Mouse (Mus musculus): ENCODE results near the gene Wasf3. TPM values are rescaled to one million over a fixed set of nuclear protein-coding genes. Genes with fewer than 3 reads are reported as not detected.

The Wasf3 gene
- polyA plus RNA-seq, 1 experiment from 2014 or later, result 1.9 TPM

DNA sequence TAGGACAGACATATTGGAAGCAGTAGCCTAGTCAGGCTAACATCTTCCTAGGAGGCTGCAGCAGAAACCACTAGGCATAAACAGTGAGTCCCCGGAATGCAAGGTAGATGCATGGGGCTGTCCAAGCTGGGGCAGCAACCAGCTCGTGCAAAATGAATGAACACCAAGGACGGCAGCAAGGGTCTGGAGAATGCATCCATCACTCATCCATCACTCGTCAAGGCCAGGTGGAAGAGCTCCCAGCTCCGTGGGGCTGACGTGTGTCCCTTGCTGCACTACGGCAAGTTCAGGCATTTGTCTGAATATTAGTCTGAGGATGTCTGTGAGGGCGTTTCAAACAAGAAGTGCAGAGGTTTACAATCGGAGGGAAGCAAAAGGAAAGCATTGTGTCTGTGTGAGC is 22.1 kb upstream of the Wasf3 start:
- Histone ChIP-seq H3K4me1 (ENCODE audit: control insufficient read depth, insufficient read depth, low read length) (no peaks in the 10 kb centered on the region), H3K27me3 (ENCODE audit: control insufficient read depth, insufficient read depth, low read length) (no peaks in the 10 kb centered on the region), H3K4me2 (ENCODE audit: low read depth, low read length) (no peak overlapping the region), H3K9ac (ENCODE audit: low read length) (no peak overlapping the region), H3K9me3 (replicated peaks; ENCODE audit: control insufficient read depth, low read length) (no peaks in the 10 kb centered on the region), H3K27ac (ENCODE audit: low read length) (no peak overlapping the region), H3K36me3 (ENCODE audit: control insufficient read depth, insufficient read depth, low read length) (no peaks in the 10 kb centered on the region), H3K4me3 (replicated peaks; ENCODE audit: low read length) (no peak overlapping the region)
- ATAC-seq (ENCODE audit: insufficient read depth, low FRiP score), result no peak
- 80% methylated on average over 9 of the region's 9 CpGs for WGBS

DNA sequence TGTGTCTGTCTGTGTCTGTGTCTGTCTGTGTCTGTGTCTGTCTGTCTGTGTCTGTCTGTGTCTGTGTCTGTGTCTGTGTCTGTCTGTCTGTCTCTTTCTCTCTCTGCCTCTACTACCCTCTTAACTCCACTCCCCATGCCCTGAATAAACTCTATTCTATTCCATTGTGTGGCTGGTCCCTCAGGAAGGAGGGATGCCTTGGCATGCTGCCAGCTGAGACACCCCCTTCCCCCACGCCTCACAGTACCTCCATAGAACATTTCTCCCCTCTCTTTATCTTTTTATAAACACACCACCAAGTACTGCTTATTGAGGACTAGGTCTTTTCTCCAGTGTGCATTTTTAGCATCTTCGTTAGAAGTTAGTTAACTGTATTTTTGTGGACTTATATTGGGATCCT is 16.4 kb upstream of the Wasf3 start:
- Histone ChIP-seq H3K4me2 (ENCODE audit: low read depth, low read length) (no peak overlapping the region), H3K27ac (ENCODE audit: low read length) (no peak overlapping the region), H3K9me3 (replicated peaks; ENCODE audit: control insufficient read depth, low read length) (no peaks in the 10 kb centered on the region), H3K4me3 (replicated peaks; ENCODE audit: low read length) (no peak overlapping the region), H3K36me3 (ENCODE audit: control insufficient read depth, insufficient read depth, low read length) (no peaks in the 10 kb centered on the region), H3K27me3 (ENCODE audit: control insufficient read depth, insufficient read depth, low read length) (no peaks in the 10 kb centered on the region), H3K9ac (ENCODE audit: low read length) (no peak overlapping the region), H3K4me1 (ENCODE audit: control insufficient read depth, insufficient read depth, low read length) (no peaks in the 10 kb centered on the region)
- ATAC-seq (ENCODE audit: insufficient read depth, low FRiP score), result no peak
- 59% methylated on average over 2 of the region's 2 CpGs for WGBS

DNA sequence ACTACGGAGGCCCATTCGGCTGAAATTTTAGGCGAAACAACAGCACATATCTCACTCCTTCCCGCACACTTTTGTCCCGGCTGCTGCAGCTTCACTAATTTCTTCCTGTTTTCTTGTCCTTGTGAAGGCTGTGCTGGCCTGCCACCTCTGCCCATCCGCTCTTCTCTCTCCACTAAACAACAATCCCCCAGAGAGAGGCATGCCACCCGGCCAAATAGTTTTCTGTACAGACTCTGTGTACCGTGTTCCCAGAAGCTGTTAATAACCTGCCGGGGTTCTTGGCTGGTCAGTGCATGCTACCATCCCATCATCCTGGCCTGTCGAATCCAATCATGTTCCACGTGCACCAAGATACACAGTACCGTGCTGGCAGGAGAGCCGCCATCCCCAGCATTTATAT is 15.8 kb upstream of the Wasf3 start:
- H3K27me3 ChIP-seq (ENCODE audit: control insufficient read depth, insufficient read depth, low read length), result no peaks in the 10 kb centered on the region
- H3K4me2 ChIP-seq (ENCODE audit: low read depth, low read length), result no peak overlapping the region
- WGBS, result 87% methylated on average over 13 of the region's 13 CpGs
- ATAC-seq (ENCODE audit: insufficient read depth, low FRiP score), result no peak
- H3K36me3 ChIP-seq (ENCODE audit: control insufficient read depth, insufficient read depth, low read length), result no peaks in the 10 kb centered on the region
- no peaks in the 10 kb centered on the region for H3K9me3 ChIP-seq (replicated peaks; ENCODE audit: control insufficient read depth, low read length)
- H3K4me1 ChIP-seq (ENCODE audit: control insufficient read depth, insufficient read depth, low read length), result no peaks in the 10 kb centered on the region
- H3K27ac ChIP-seq (ENCODE audit: low read length), result no peak overlapping the region
- no peak overlapping the region for H3K9ac ChIP-seq (ENCODE audit: low read length)
- H3K4me3 ChIP-seq (replicated peaks; ENCODE audit: low read length), result no peak overlapping the region

DNA sequence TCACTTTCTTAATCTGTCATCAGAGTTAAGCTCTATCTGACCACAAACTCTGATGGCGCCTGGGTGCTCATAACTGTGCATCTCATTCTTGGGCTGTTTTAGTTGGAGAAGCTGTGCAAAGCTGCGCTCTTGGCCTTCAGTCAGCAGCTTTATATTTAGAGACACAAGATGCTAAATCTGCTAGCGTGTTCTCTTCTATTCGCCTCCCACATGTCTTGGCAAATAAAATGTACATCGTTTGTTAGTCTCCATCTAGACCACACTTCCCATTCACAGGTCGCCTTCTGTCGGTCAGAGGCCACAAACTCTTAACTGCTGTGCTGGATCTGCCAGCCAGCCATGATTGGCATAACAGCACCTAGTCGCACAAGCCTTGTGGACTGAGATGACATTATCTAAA is 14.0 kb upstream of the Wasf3 start:
- no peaks in the 10 kb centered on the region for H3K4me1 ChIP-seq (ENCODE audit: control insufficient read depth, insufficient read depth, low read length)
- H3K27me3 ChIP-seq (ENCODE audit: control insufficient read depth, insufficient read depth, low read length), result no peaks in the 10 kb centered on the region
- no peak overlapping the region for H3K4me2 ChIP-seq (ENCODE audit: low read depth, low read length)
- no peak overlapping the region for H3K4me3 ChIP-seq (replicated peaks; ENCODE audit: low read length)
- H3K27ac ChIP-seq (ENCODE audit: low read length), result no peak overlapping the region
- ATAC-seq (ENCODE audit: insufficient read depth, low FRiP score), result no peak
- H3K9ac ChIP-seq (ENCODE audit: low read length), result no peak overlapping the region
- H3K9me3 ChIP-seq (replicated peaks; ENCODE audit: control insufficient read depth, low read length), result no peaks in the 10 kb centered on the region
- WGBS, result 86% methylated on average over 8 of the region's 8 CpGs
- H3K36me3 ChIP-seq (ENCODE audit: control insufficient read depth, insufficient read depth, low read length), result no peaks in the 10 kb centered on the region

DNA sequence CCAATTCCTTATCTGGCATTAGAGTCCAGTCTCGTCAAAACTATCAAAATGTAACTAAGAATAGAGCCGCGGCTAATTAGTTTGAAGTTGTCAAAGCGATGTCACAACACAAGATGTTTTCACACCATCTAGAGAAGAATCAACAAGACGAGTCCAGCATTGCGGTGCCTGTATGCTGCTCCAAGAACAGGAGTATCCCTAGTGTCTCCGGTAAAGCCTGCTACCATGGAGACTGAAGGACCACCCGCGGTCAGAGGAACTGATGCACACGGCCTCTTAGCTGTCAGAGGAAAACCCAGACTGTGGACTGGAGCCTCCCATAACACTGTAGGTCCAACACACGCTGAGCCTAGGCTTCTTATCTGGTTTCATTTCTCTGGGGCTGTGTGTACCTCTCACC is 11.5 kb upstream of the Wasf3 start:
- Histone ChIP-seq H3K27me3 (ENCODE audit: control insufficient read depth, insufficient read depth, low read length) (no peaks in the 10 kb centered on the region), H3K9ac (ENCODE audit: low read length) (no peak overlapping the region), H3K36me3 (ENCODE audit: control insufficient read depth, insufficient read depth, low read length) (no peaks in the 10 kb centered on the region), H3K4me1 (ENCODE audit: control insufficient read depth, insufficient read depth, low read length) (no peaks in the 10 kb centered on the region), H3K9me3 (replicated peaks; ENCODE audit: control insufficient read depth, low read length) (no peaks in the 10 kb centered on the region), H3K4me2 (ENCODE audit: low read depth, low read length) (no peak overlapping the region), H3K27ac (ENCODE audit: low read length) (no peak overlapping the region), H3K4me3 (replicated peaks; ENCODE audit: low read length) (no peak overlapping the region)
- WGBS, result 82% methylated on average over 11 of the region's 11 CpGs
- ATAC-seq (ENCODE audit: insufficient read depth, low FRiP score), result no peak

DNA sequence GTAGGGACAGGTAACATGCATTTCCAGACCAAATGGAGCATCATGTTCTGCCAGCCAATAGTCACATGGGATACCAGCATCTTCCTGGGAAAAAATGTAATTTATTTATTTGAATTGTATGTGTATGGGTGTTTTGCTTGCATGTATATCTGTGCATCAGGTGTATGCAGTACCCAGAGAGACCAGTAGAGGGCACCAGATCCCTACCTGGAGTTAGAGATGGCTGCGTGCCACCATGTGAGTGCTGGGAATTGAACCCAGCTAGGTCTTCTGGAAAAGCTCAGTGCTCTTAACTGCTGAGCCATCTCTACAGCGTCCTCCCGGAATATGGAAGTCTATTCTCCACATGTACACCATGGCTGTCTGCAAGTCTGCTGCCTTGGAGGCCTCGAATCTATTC is 8.2 kb upstream of the Wasf3 start:
- H3K9me3 ChIP-seq (replicated peaks; ENCODE audit: control insufficient read depth, low read length), result no peaks in the 10 kb centered on the region
- no peak overlapping the region for H3K27ac ChIP-seq (ENCODE audit: low read length)
- no peaks in the 10 kb centered on the region for H3K4me1 ChIP-seq (ENCODE audit: control insufficient read depth, insufficient read depth, low read length)
- no peak overlapping the region for H3K9ac ChIP-seq (ENCODE audit: low read length)
- H3K36me3 ChIP-seq (ENCODE audit: control insufficient read depth, insufficient read depth, low read length), result no peaks in the 10 kb centered on the region
- no peaks in the 10 kb centered on the region for H3K27me3 ChIP-seq (ENCODE audit: control insufficient read depth, insufficient read depth, low read length)
- 85% methylated on average over 4 of the region's 4 CpGs for WGBS
- no peak overlapping the region for H3K4me2 ChIP-seq (ENCODE audit: low read depth, low read length)
- H3K4me3 ChIP-seq (replicated peaks; ENCODE audit: low read length), result no peak overlapping the region
- ATAC-seq (ENCODE audit: insufficient read depth, low FRiP score), result no peak

DNA sequence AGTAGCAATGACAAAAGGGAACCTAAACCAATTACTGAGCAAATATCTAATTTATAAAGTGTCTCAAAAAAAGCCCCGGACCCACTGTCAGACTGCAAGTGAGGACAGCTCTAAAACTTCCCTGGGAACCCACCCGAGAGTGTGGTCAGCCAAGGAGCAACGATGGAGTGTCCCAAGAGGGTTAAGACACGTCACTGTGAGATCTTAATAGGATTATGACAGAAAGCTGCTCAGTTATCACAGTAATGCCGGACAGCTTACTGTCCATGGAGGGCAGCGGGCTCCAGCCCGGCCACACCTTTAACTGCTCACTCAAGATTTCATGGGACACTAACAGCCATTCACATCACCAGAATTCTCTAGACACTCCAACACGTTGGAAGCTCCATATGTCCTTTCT is 4.7 kb upstream of the Wasf3 start:
- Histone ChIP-seq H3K9me3 (replicated peaks; ENCODE audit: control insufficient read depth, low read length) (no peaks in the 10 kb centered on the region), H3K36me3 (ENCODE audit: control insufficient read depth, insufficient read depth, low read length) (no peaks in the 10 kb centered on the region), H3K27me3 (ENCODE audit: control insufficient read depth, insufficient read depth, low read length) (0 out of 2 replicates have a peak, but pooled peaks cover under 1% of the 10 kb centered on the region), H3K4me1 (ENCODE audit: control insufficient read depth, insufficient read depth, low read length) (no peaks in the 10 kb centered on the region), H3K4me2 (ENCODE audit: low read depth, low read length) (no peak overlapping the region), H3K4me3 (replicated peaks; ENCODE audit: low read length) (no peak overlapping the region), H3K27ac (ENCODE audit: low read length) (no peak overlapping the region), H3K9ac (ENCODE audit: low read length) (no peak overlapping the region)
- WGBS, result 78% methylated on average over 8 of the region's 8 CpGs
- ATAC-seq (ENCODE audit: insufficient read depth, low FRiP score), result no peak

DNA sequence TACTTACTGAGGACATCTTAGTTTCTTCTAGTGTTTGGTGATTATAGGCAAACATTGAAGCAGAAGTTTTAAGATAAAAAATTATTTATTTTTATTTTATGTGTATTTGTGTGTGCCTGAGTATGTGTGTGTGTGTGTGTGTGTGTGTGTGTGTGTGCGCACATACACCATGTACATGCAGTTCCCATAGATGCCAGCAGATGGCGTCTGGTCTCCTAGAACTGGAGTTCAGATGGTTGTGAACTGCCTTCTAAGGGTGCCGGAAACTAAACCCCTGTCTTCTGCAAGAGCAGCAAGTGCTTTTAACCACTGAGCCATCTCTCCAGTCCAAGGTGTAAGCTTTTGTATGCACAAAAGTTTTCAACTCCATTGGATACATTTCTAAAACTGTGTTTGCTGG is 2.5 kb upstream of the Wasf3 start:
- no peak overlapping the region for H3K27ac ChIP-seq (ENCODE audit: low read length)
- H3K9me3 ChIP-seq (replicated peaks; ENCODE audit: control insufficient read depth, low read length), result peaks cover 5% of the 10 kb centered on the region; the same call in 1 of the 2 replicates
- 0 out of 2 replicates have a peak, but pooled peaks cover 4% of the 10 kb centered on the region for H3K27me3 ChIP-seq (ENCODE audit: control insufficient read depth, insufficient read depth, low read length)
- no peak overlapping the region for H3K4me2 ChIP-seq (ENCODE audit: low read depth, low read length)
- 77% methylated on average over 3 of the region's 3 CpGs for WGBS
- ATAC-seq (ENCODE audit: insufficient read depth, low FRiP score), result no peak
- no peak overlapping the region for H3K9ac ChIP-seq (ENCODE audit: low read length)
- no peaks in the 10 kb centered on the region for H3K36me3 ChIP-seq (ENCODE audit: control insufficient read depth, insufficient read depth, low read length)
- H3K4me3 ChIP-seq (replicated peaks; ENCODE audit: low read length), result no peak overlapping the region
- H3K4me1 ChIP-seq (ENCODE audit: control insufficient read depth, insufficient read depth, low read length), result no peaks in the 10 kb centered on the region

DNA sequence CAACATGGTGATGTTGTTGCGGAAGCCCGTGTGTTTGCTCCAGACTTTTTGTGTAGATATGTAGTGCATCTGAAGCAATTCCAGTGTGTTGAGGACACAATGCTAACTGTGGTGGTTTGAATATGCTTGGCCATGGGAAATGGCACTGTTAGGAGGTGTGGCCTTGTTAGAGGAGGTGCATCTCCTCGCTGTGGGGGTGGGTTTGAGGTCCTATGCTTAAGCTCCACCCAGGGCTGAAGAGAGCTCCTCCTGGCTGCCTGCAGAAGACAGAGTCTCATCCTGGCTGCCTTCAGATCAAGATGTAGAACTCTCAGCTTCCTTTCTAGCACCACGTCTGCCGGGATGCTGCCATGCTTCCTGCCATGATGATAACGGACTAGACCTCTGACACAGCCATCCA is 1.4 kb upstream of the Wasf3 start:
- H3K27ac ChIP-seq (ENCODE audit: low read length), result no peak overlapping the region
- no peak overlapping the region for H3K4me3 ChIP-seq (replicated peaks; ENCODE audit: low read length)
- no peaks in the 10 kb centered on the region for H3K4me1 ChIP-seq (ENCODE audit: control insufficient read depth, insufficient read depth, low read length)
- no peak overlapping the region for H3K9ac ChIP-seq (ENCODE audit: low read length)
- no peaks in the 10 kb centered on the region for H3K36me3 ChIP-seq (ENCODE audit: control insufficient read depth, insufficient read depth, low read length)
- 76% methylated on average over 6 of the region's 6 CpGs for WGBS
- H3K4me2 ChIP-seq (ENCODE audit: low read depth, low read length), result no peak overlapping the region
- 0 out of 2 replicates have a peak, but pooled peaks cover 4% of the 10 kb centered on the region for H3K27me3 ChIP-seq (ENCODE audit: control insufficient read depth, insufficient read depth, low read length)
- H3K9me3 ChIP-seq (replicated peaks; ENCODE audit: control insufficient read depth, low read length), result peaks cover 5% of the 10 kb centered on the region; the same call in 1 of the 2 replicates
- no peak for ATAC-seq (ENCODE audit: insufficient read depth, low FRiP score)

DNA sequence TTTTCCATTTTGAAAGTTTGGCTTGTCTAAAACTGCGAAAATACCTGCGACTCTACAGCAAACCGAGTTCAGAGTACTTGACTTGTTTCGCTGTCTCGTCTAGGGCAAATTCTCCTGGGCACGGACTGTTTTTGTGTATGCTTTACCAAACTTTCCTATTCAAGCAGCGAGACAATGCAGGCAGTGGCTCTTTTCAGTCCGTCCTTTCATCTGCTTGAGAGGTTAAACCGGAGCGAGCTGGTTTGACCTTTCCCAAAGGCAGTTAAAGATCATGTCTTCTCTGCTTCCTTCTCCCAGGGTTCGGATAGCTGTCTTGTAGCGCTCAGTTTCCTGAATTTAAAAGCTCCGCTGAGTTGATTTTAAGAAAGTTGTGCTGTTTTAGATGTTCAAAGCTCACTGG is 1.2 kb downstream of the Wasf3 start:
- 21% methylated on average over 13 of the region's 13 CpGs for WGBS
- H3K9ac ChIP-seq (ENCODE audit: low read length), result no peak overlapping the region
- ATAC-seq (ENCODE audit: insufficient read depth, low FRiP score), result no peak
- H3K4me1 ChIP-seq (ENCODE audit: control insufficient read depth, insufficient read depth, low read length), result no peaks in the 10 kb centered on the region
- H3K4me2 ChIP-seq (ENCODE audit: low read depth, low read length), result peak overlapping the region; percentile 69
- H3K9me3 ChIP-seq (replicated peaks; ENCODE audit: control insufficient read depth, low read length), result peaks cover 5% of the 10 kb centered on the region; the same call in 1 of the 2 replicates
- H3K4me3 ChIP-seq (replicated peaks; ENCODE audit: low read length), result peak overlapping the region; percentile 61
- H3K27me3 ChIP-seq (ENCODE audit: control insufficient read depth, insufficient read depth, low read length), result 0 out of 2 replicates have a peak, but pooled peaks cover 4% of the 10 kb centered on the region
- no peaks in the 10 kb centered on the region for H3K36me3 ChIP-seq (ENCODE audit: control insufficient read depth, insufficient read depth, low read length)
- no peak overlapping the region for H3K27ac ChIP-seq (ENCODE audit: low read length)
